Mouse (Mus musculus): ENCODE results near the gene Neu1. TPM values are rescaled to one million over a fixed set of nuclear protein-coding genes. Genes with fewer than 3 reads are reported as not detected.

The Neu1 gene
- polyA plus RNA-seq, 1 experiment from 2014 or later, result 21.5 TPM

DNA sequence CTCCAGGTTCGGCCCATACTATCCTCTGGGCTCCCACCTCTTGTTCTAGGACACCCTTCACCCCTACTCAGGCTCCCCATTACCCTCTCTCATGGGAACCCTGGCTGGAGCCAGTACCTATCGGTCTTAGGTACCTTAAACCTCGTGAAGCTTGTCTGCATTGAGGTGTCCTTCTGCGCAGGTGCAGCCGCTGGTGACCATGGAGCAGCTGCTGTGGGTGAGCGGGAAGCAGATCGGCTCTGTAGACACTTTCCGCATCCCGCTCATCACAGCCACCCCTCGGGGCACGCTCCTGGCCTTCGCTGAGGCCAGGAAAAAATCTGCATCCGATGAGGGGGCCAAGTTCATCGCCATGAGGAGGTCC, 664 bp downstream of the Neu1 start:
- Histone ChIP-seq H3K4me2 (peak overlapping the region; percentile 90), H3K4me3 (peak overlapping the region; percentile 70), H3K9ac (peak overlapping the region; percentile 79), H3K4me1 (replicated peaks) (peaks cover 19% of the 10 kb centered on the region), H3K27me3 (replicated peaks) (no peaks in the 10 kb centered on the region), H3K36me3 (peaks cover 21% of the 10 kb centered on the region), H3K9me3 (replicated peaks) (no peaks in the 10 kb centered on the region), H3K27ac (ENCODE audit: poor library complexity, severe bottlenecking) (no peak overlapping the region)
- 15% methylated on average over 14 of the region's 14 CpGs for WGBS
- peak; percentile 3; the same call in 1 of the 2 replicates for ATAC-seq (ENCODE audit: insufficient number of reproducible peaks, low FRiP score)

DNA sequence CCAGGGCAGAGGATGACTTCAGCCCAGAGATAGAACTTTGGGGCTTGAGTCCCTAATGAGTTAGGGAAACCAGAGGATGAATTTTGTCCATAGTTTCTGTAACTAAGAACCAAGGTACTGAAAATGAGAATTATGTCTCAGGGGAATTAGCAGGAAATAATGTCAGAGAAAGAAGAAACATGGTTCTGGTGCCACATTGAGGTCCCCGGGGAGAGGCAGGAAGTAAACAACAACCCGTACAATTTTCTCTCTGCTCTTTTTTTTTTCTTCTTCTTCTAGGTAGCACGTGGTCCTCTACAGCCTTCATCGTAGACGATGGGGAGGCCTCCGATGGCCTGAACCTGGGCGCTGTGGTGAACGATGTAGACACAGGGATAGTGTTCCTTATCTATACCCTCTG, 1.2 kb downstream of the Neu1 start:
- Histone ChIP-seq H3K4me1 (replicated peaks) (peaks cover 19% of the 10 kb centered on the region), H3K27ac (ENCODE audit: poor library complexity, severe bottlenecking) (no peak overlapping the region), H3K4me2 (peak overlapping the region; percentile 90), H3K4me3 (peak overlapping the region; percentile 70), H3K9ac (peak overlapping the region; percentile 79), H3K9me3 (replicated peaks) (no peaks in the 10 kb centered on the region), H3K27me3 (replicated peaks) (no peaks in the 10 kb centered on the region), H3K36me3 (peaks cover 23% of the 10 kb centered on the region)
- ATAC-seq (ENCODE audit: insufficient number of reproducible peaks, low FRiP score), result no peak
- 82% methylated on average over 8 of the region's 8 CpGs for WGBS

DNA sequence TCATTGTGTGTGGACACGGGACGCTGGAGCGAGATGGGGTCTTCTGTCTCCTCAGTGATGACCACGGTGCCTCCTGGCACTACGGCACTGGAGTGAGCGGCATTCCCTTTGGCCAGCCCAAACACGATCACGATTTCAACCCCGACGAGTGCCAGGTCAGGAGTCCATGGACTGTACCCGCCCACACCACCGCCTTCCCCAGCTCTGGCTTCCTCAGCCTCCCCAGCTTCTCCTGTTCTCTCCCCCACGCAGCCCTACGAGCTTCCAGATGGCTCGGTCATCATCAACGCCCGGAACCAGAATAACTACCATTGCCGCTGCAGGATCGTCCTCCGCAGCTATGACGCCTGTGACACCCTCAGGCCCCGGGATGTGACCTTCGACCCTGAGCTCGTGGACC, 3.0 kb downstream of the Neu1 start:
- Histone ChIP-seq H3K4me3 (no peak overlapping the region), H3K27ac (ENCODE audit: poor library complexity, severe bottlenecking) (no peak overlapping the region), H3K36me3 (peaks cover 25% of the 10 kb centered on the region), H3K4me1 (replicated peaks) (peaks cover 15% of the 10 kb centered on the region), H3K4me2 (no peak overlapping the region), H3K27me3 (replicated peaks) (no peaks in the 10 kb centered on the region), H3K9me3 (replicated peaks) (no peaks in the 10 kb centered on the region), H3K9ac (no peak overlapping the region)
- 72% methylated on average over 24 of the region's 24 CpGs for WGBS
- no peak for ATAC-seq (ENCODE audit: insufficient number of reproducible peaks, low FRiP score)

DNA sequence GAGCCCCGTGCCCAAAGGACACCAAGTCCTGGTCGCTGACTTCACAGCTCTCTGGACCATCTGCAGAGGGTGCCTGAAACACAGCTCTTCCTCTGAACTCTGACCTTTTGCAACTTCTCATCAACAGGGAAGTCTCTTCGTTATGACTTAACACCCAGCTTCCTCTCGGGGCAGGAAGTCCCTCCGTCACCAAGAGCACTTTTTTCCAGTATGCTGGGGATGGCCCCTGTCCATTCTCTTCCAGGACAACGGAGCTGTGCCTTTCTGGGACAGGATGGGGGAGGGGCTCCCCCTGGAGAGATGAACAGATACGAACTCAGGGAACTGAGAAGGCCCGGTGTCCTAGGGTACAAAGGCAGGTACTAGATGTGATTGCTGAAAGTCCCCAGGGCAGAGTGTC, 3.8 kb downstream of the Neu1 start:
- Histone ChIP-seq H3K9ac (0 out of 2 replicates have a peak overlapping the region, but pooled peaks have one; percentile 13), H3K9me3 (replicated peaks) (no peaks in the 10 kb centered on the region), H3K36me3 (peaks cover 25% of the 10 kb centered on the region), H3K4me2 (no peak overlapping the region), H3K4me3 (no peak overlapping the region), H3K27ac (ENCODE audit: poor library complexity, severe bottlenecking) (no peak overlapping the region), H3K27me3 (replicated peaks) (no peaks in the 10 kb centered on the region), H3K4me1 (replicated peaks) (peaks cover 15% of the 10 kb centered on the region)
- WGBS, result 40% methylated on average over 8 of the region's 8 CpGs
- ATAC-seq (ENCODE audit: insufficient number of reproducible peaks, low FRiP score), result no peak

DNA sequence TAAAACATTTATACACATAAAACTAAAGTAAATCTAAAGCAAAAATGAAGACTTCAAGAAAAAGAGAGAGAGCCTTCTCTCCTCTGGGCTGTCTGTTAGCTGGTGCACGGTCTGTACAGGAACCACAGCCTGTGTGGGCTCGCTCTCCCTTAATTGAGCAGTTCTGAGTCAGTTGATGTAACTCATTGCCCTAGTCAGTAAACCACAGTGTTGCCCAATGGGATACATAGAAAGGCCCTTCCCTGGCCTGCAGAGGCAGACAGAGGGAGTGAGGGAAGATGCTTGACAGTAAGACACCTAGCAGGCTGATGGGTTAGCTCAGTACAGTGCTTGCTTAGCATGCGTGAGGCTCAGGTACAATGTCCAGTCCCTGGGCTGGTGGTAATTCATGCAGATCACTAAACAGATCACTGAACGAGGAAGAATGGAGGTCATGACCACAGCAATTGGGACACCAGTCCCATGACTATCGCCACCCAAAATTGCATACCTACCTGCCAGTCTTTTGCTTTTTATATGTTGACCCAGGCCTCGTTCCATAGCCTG, 7.0 kb downstream of the Neu1 start:
- WGBS, result 78% methylated on average over 6 of the region's 6 CpGs

DNA sequence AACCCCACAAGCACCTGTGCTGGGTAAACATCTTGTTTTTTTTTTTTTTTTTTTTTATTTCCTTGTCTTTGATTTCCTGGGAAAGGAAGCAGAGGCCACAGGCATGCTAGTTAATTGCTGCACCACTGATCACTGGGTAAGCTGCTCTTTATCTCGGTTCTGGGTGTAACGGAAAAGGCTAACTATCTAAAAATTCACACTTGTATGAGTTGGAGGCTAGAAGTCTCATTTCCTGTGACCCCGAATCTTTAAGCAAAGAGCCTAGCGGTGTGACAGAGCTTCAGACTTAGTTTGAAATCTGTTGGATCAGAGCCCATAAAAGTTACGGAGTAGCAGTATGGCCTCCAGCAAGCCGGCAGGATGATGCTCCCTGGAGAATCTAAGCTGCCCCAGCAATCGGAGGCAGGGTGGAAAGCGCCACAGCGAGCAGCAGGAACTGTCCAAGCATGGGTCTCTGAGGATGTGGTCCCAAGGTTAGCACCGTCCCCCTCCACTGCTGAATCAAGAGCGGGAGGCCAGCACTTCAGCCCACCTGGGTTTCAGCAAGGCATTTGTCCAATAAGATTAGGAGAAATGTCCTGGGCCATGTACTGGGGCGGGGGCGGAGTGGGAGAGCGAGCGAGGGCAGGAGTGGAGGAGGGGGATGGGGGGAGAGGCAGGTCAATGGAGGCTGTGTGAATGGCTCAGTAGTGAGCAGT, 10.4 kb downstream of the Neu1 start:
- Histone ChIP-seq H3K4me3 (peak overlapping the region; percentile 45), H3K4me1 (replicated peaks) (peaks cover 9% of the 10 kb centered on the region), H3K27ac (ENCODE audit: poor library complexity, severe bottlenecking) (peak overlapping the region; percentile 61), H3K27me3 (replicated peaks) (no peaks in the 10 kb centered on the region), H3K36me3 (peaks cover 4% of the 10 kb centered on the region; the same call in 1 of the 2 replicates), H3K9me3 (replicated peaks) (no peaks in the 10 kb centered on the region), H3K9ac (peak overlapping the region; percentile 59; the same call in 1 of the 2 replicates), H3K4me2 (peak overlapping the region; percentile 73)
- 7% methylated on average over 15 of the region's 15 CpGs for WGBS
- peak; percentile 77 for ATAC-seq (ENCODE audit: insufficient number of reproducible peaks, low FRiP score)

More for the DNA sequence above, 7.0 kb downstream of the Neu1 start:
- H3K36me3 ChIP-seq, result peaks cover 25% of the 10 kb centered on the region
- H3K27ac ChIP-seq (ENCODE audit: poor library complexity, severe bottlenecking), result no peak overlapping the region
- ATAC-seq (ENCODE audit: insufficient number of reproducible peaks, low FRiP score), result no peak
- no peaks in the 10 kb centered on the region for H3K9me3 ChIP-seq (replicated peaks)
- no peak overlapping the region for H3K9ac ChIP-seq
- H3K4me1 ChIP-seq (replicated peaks), result peaks cover 9% of the 10 kb centered on the region
- H3K27me3 ChIP-seq (replicated peaks), result no peaks in the 10 kb centered on the region
- H3K4me2 ChIP-seq, result no peak overlapping the region
- H3K4me3 ChIP-seq, result no peak overlapping the region

DNA sequence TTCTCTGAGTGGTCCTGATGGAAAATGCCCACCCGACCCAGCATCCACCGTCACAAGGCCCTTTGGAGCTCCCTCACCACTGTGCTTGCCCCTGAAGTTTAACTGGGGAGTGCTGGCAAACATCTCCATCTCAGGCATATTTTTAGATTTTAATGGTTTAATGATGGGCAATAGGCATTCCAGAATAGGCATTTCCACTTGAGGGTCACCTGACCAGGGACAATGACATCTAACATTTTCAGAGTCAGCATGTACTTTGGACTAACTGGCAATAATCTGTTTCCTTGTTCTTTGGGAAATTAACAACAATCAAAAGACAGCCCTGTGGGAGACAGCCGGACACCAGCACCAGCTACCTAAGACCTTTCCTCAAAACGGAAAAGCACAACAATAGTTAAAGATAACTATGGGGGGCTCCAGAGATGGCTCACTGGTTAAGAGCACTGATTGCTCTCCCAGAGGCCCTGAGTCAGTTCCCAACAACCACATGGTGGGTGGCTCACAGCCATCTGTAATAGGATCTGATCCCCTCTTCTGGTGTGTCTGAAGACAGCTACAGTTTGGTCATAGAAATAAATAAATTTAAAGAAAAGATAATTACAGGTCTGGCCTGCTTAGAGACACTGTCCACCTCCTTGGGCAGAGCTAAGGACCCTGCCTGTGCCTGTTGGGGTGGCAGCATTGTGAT, 12.2 kb downstream of the Neu1 start:
- H3K36me3 ChIP-seq, result no peaks in the 10 kb centered on the region
- no peaks in the 10 kb centered on the region for H3K9me3 ChIP-seq (replicated peaks)
- H3K4me2 ChIP-seq, result no peak overlapping the region
- ATAC-seq (ENCODE audit: insufficient number of reproducible peaks, low FRiP score), result no peak
- H3K27ac ChIP-seq (ENCODE audit: poor library complexity, severe bottlenecking), result no peak overlapping the region
- WGBS, result 72% methylated on average over 4 of the region's 4 CpGs
- H3K9ac ChIP-seq, result no peak overlapping the region
- H3K4me1 ChIP-seq (replicated peaks), result peaks cover 9% of the 10 kb centered on the region
- H3K4me3 ChIP-seq, result no peak overlapping the region
- H3K27me3 ChIP-seq (replicated peaks), result no peaks in the 10 kb centered on the region

DNA sequence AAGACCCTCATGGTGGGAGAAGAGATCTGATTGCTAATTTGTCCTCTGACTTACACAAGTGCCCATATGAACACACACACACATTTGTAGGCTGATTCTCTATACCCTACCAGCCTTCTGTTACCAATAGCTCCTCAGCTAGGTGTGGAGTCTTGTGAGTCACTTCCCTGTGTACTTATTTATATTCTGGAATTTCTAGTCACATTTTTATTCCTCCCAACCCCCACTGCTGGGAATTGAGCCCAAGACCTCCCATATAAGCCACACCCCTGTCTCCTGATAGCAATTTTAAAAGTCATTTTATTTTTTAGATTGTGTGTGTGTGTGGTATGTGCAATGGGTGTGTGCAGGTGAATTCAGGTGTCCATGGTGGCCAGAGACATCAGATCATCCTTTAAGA, 13.3 kb downstream of the Neu1 start:
- no peak for ATAC-seq (ENCODE audit: insufficient number of reproducible peaks, low FRiP score)
- Histone ChIP-seq H3K4me2 (no peak overlapping the region), H3K27me3 (replicated peaks) (no peaks in the 10 kb centered on the region), H3K4me3 (no peak overlapping the region), H3K4me1 (replicated peaks) (peaks cover 9% of the 10 kb centered on the region), H3K9ac (no peak overlapping the region), H3K9me3 (replicated peaks) (no peaks in the 10 kb centered on the region), H3K27ac (ENCODE audit: poor library complexity, severe bottlenecking) (no peak overlapping the region), H3K36me3 (peaks cover 1% of the 10 kb centered on the region)

DNA sequence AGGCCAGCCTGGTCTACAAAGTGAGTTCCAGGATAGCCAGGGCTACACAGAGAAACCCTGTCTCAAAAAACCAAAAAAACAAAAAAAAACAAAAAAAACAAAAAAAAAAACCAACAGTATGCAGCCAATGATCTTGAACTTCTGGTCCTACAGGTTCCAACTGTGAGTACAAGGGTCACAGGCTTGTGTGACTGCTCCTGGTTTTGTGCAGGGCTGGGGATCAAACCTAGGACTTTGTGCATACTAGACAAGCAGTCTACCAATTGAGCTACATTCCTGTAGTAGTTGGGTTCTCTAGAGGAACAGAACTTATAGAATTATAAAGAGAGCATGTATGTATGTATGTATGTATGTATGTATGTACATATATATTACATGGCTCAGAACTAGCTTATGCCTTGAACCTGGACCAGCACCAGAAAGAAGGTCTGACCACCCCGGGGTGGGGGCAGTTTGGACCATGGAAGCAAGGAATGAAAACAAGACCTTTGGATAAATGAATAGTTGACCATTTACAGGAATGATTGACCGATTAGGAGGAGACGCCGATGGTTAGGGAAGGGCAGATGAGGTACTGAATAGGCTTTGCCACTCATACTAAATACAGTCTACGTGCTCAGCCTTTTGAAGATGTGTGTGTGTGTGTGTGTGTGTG, 15.6 kb downstream of the Neu1 start:
- peaks cover 23% of the 10 kb centered on the region for H3K36me3 ChIP-seq
- no peaks in the 10 kb centered on the region for H3K27me3 ChIP-seq (replicated peaks)
- no peaks in the 10 kb centered on the region for H3K9me3 ChIP-seq (replicated peaks)
- no peak overlapping the region for H3K9ac ChIP-seq
- no peak overlapping the region for H3K27ac ChIP-seq (ENCODE audit: poor library complexity, severe bottlenecking)
- no peak overlapping the region for H3K4me2 ChIP-seq
- H3K4me1 ChIP-seq (replicated peaks), result peaks cover 21% of the 10 kb centered on the region
- H3K4me3 ChIP-seq, result no peak overlapping the region
- no peak for ATAC-seq (ENCODE audit: insufficient number of reproducible peaks, low FRiP score)
- WGBS, result 86% methylated on average over 5 of the region's 5 CpGs

DNA sequence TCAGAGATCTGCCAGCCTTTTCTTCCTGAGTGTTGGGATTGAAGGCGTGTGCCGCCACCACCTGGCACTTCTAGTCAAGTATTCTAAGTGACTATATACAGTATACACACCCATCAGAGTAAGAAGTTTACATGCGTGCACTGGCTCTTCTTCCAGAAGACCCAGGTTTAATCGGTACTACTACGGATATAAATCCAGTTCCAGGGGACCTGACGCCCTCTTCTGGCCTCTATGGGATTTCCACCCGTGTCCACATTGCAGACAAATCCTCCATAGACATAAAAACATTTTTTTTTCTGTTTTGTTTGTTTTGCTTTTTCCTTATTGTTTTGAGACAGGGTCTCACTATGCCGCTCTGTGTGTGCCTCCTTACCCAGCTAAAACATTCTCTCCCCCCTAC, 16.6 kb downstream of the Neu1 start:
- 26% methylated on average over 8 of the region's 8 CpGs for WGBS
- no peak overlapping the region for H3K27ac ChIP-seq (ENCODE audit: poor library complexity, severe bottlenecking)
- H3K4me1 ChIP-seq (replicated peaks), result peaks cover 18% of the 10 kb centered on the region
- H3K9ac ChIP-seq, result no peak overlapping the region
- peaks cover 23% of the 10 kb centered on the region for H3K36me3 ChIP-seq
- H3K9me3 ChIP-seq (replicated peaks), result no peaks in the 10 kb centered on the region
- ATAC-seq (ENCODE audit: insufficient number of reproducible peaks, low FRiP score), result no peak
- H3K27me3 ChIP-seq (replicated peaks), result no peaks in the 10 kb centered on the region
- H3K4me2 ChIP-seq, result no peak overlapping the region
- H3K4me3 ChIP-seq, result no peak overlapping the region

All from heart, embryonic 12.5 days (tissue).